Mouse (Mus musculus) intestine, postnatal 0 days (tissue): ENCODE measurements around the gene Arhgef19. TPM values are rescaled to one million over a fixed set of nuclear protein-coding genes. Genes with fewer than 3 reads are reported as not detected.

ENCODE experiments used
- ATAC-seq: fragments of 200-750 bp; cut with Nextera tagmentation; 2 replicates; pipeline ENCODE4 v1.8.0; 2017; ENCODE audit warnings: mild to moderate bottlenecking, moderate TSS enrichment, moderate library complexity
- H3K27ac ChIP-seq: fragments of 300-500 bp; sonication (generic); 2 replicates; pipeline ENCODE4 v1.5.1; 2014; ENCODE audit warnings: mild to moderate bottlenecking, low read depth, low read length, moderate library complexity
- H3K27me3 ChIP-seq: fragments of 300-500 bp; sonication (generic); replicated peaks from 2 replicates; pipeline ENCODE4 v1.6.1; 2014; ENCODE audit warnings: low read length, mixed read lengths; ENCODE audit not compliant: control insufficient read depth, insufficient read depth
- H3K36me3 ChIP-seq: fragments of 300-500 bp; sonication (generic); 2 replicates; pipeline ENCODE4 v1.6.1; 2014; ENCODE audit warnings: mild to moderate bottlenecking, moderate library complexity; ENCODE audit not compliant: control insufficient read depth, insufficient read depth
- H3K4me1 ChIP-seq: fragments of 300-500 bp; sonication (generic); replicated peaks from 2 replicates; pipeline ENCODE4 v1.6.1; 2014; ENCODE audit warnings: antibody characterized with exemption, low read length, mixed read lengths; ENCODE audit not compliant: control insufficient read depth, insufficient read depth
- H3K4me2 ChIP-seq: fragments of 300-500 bp; sonication (generic); replicated peaks from 2 replicates; pipeline ENCODE4 v1.6.1; 2014; ENCODE audit warnings: low read depth, mild to moderate bottlenecking, moderate library complexity
- H3K4me3 ChIP-seq: fragments of 300-500 bp; sonication (generic); 2 replicates; pipeline ENCODE4 v1.5.1; 2014; ENCODE audit warnings: low read depth, low read length
- H3K9ac ChIP-seq: fragments of 300-500 bp; sonication (generic); 2 replicates; pipeline ENCODE4 v1.6.1; 2014; ENCODE audit warnings: mild to moderate bottlenecking, low read depth, low read length
- H3K9me3 ChIP-seq: fragments of 300-500 bp; sonication (generic); 2 replicates; pipeline ENCODE4 v1.6.1; 2016; ENCODE audit warnings: mixed run types; ENCODE audit not compliant: control insufficient read depth
- CTCF ChIP-seq: sonication (generic); IDR thresholded peaks from 2 replicates; pipeline ENCODE4 v1.5.1; 2016; ENCODE audit warnings: low read depth, mild to moderate bottlenecking, control low read depth, antibody characterized with exemption, moderate library complexity
- WGBS: fragments of 180-500 bp; shearing (Covaris S2); extraction: QIAGEN DNeasy Blood & Tissue Kit; methylation state at CpG from one replicate; pipeline ENCODE4 v1.1.7; 2014; 5-methylcytosine and 5-hydroxymethylcytosine counted together
- polyA plus RNA-seq: library from polyadenylated mRNA; unstranded; fragments of >200 nt; fragmentation: Nextera tagmentation; extraction: Ambion mirVana; gene quantifications from 2 replicates; pipeline ENCODE4 v1.2.1, GENCODE M21; 2015

Gene Arhgef19
- polyA plus RNA-seq, 1 experiment from 2014 or later, result 4.5 TPM

DNA sequence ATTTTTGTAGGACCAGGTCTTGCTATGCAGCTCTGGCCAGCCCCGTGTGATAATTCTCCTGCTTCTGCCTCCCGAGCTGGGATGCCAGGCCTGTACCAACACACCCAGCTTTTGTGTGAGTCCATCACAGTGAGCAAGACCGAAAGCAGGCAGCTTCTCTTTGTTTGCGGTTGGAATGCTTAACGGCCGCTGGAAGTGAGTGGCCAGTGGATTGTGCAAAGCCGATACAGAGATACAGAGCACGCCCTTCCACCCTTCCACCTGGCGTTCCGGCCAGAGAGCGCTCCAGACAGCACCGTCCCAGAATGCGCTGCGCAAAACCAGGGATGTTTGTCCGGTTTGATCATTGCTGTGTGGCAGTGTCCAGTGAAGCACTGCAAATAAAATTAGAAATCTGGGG is 40.0 kb downstream of the Arhgef19 start:
- H3K4me1 ChIP-seq, result peaks cover 29% of the 10 kb centered on the region
- ATAC-seq, result no peak
- whole genome bisulfite sequencing, result 55% methylated on average over 15 of the region's 15 CpGs
- H3K9ac ChIP-seq, result no peak overlapping the region
- H3K9me3 ChIP-seq, result no peaks in the 10 kb centered on the region
- no peak overlapping the region; the same call in 1 of the 2 replicates for H3K4me2 ChIP-seq
- no peaks in the 10 kb centered on the region for H3K27me3 ChIP-seq
- H3K4me3 ChIP-seq, result no peak overlapping the region
- no peaks in the 10 kb centered on the region for H3K36me3 ChIP-seq
- no peak overlapping the region for H3K27ac ChIP-seq
- TF ChIP-seq CTCF, result no peak

DNA sequence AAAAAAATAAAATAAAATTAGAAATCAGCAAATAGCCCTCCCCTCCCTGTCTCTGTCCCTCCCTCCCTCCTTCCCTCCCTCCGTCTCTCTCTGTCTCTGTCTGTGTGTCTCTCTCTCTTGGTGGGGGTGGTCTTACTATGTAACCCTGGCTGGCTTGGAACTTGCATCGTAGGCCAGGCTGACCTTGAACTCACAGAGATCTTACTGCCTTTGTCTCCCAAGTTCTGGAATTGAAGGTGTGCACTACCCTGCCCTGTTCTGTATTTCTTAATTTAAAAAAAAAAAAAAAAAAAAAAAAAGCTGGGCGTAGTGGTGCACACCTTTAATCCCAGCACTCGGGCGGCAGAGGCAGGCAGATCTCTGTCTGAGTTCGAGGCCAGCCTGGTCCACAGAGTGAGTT is 40.5 kb downstream of the Arhgef19 start:
- peaks cover 29% of the 10 kb centered on the region for H3K4me1 ChIP-seq
- H3K27ac ChIP-seq, result no peak overlapping the region
- H3K4me2 ChIP-seq, result no peak overlapping the region
- no peaks in the 10 kb centered on the region for H3K36me3 ChIP-seq
- no peak for ATAC-seq
- no peak for TF ChIP-seq CTCF
- H3K9ac ChIP-seq, result no peak overlapping the region
- H3K4me3 ChIP-seq, result no peak overlapping the region
- H3K27me3 ChIP-seq, result no peaks in the 10 kb centered on the region
- no peaks in the 10 kb centered on the region for H3K9me3 ChIP-seq
- WGBS, result 93% methylated on average over 6 of the region's 6 CpGs

- ATAC-seq, result no peak
- 81% methylated on average over 1 of the region's 1 CpGs for WGBS
- Histone ChIP-seq H3K4me3 (no peak overlapping the region), H3K4me1 (peaks cover 29% of the 10 kb centered on the region), H3K27ac (no peak overlapping the region), H3K9ac (no peak overlapping the region), H3K27me3 (no peaks in the 10 kb centered on the region), H3K36me3 (no peaks in the 10 kb centered on the region), H3K9me3 (no peaks in the 10 kb centered on the region), H3K4me2 (no peak overlapping the region)
- no peak for TF ChIP-seq CTCF
Measured at GRCm38 (mm10) chr4:141280471-141280870, 41.2 kb downstream of the Arhgef19 start.

DNA sequence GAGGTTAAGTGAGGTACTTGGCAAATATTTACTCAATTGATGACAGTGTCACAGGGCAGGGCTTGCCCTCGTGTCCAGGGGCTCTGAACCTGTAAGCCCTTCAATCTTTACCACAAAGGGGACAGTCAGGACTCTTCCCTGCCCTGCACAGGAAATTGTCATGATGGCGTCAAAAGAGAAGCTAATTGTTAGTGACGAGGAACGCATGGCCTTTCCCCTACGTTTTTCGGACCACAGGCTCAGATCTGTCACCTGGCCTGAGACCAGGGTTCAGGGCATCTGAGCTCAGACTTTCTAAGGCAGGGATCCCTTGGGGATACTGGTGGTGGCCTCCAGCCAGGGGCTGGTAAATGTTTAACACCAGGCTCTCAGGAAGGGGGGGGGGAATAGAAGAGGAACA is 41.9 kb downstream of the Arhgef19 start:
- peak overlapping the region; percentile 1; the same call in 1 of the 2 replicates for H3K27ac ChIP-seq
- peak; percentile 48 for ATAC-seq
- H3K4me1 ChIP-seq, result peaks cover 29% of the 10 kb centered on the region
- no peak overlapping the region for H3K4me3 ChIP-seq
- H3K9ac ChIP-seq, result no peak overlapping the region
- no peaks in the 10 kb centered on the region for H3K9me3 ChIP-seq
- 11% methylated on average over 6 of the region's 6 CpGs for WGBS
- no peaks in the 10 kb centered on the region for H3K27me3 ChIP-seq
- no peak for TF ChIP-seq CTCF
- no peak overlapping the region for H3K4me2 ChIP-seq
- no peaks in the 10 kb centered on the region for H3K36me3 ChIP-seq

DNA sequence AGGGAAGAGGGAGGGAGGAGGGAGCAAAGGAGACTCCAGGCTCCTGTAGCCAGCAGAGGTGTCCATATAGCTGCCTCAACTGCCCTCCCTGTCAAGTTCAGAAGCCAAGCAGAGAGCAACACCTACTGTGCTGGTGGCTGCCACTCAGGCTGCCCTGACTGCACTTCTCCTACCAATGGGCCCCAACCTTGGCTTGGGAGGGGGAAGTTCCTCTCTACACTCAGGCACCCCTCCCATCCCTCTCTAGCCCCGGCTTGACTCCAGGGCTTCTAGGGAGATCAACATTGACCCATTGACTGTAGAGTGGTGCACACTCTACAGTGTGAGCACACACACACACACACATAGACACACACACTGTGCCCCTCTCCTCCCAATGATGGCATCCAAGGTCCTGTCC is 42.3 kb downstream of the Arhgef19 start:
- WGBS, result 21% methylated on average over 1 of the region's 1 CpGs

GRCm38 (mm10) chr4:141282087-141282486 is 42.8 kb downstream of the Arhgef19 start:
- H3K27me3 ChIP-seq, result no peaks in the 10 kb centered on the region
- no peak overlapping the region for H3K27ac ChIP-seq
- no peak overlapping the region for H3K4me3 ChIP-seq
- H3K36me3 ChIP-seq, result no peaks in the 10 kb centered on the region
- 50% methylated on average over 3 of the region's 3 CpGs for WGBS
- peaks cover 31% of the 10 kb centered on the region for H3K4me1 ChIP-seq
- no peaks in the 10 kb centered on the region for H3K9me3 ChIP-seq
- ATAC-seq, result no peak
- no peak for TF ChIP-seq CTCF
- no peak overlapping the region for H3K9ac ChIP-seq
- H3K4me2 ChIP-seq, result no peak overlapping the region

More for the DNA sequence above, 42.3 kb downstream of the Arhgef19 start:
- Histone ChIP-seq H3K4me3 (no peak overlapping the region), H3K27ac (peak overlapping the region; percentile 1; the same call in 1 of the 2 replicates), H3K4me2 (no peak overlapping the region), H3K9me3 (no peaks in the 10 kb centered on the region), H3K4me1 (peaks cover 30% of the 10 kb centered on the region), H3K36me3 (no peaks in the 10 kb centered on the region), H3K27me3 (no peaks in the 10 kb centered on the region), H3K9ac (no peak overlapping the region)
- TF ChIP-seq CTCF, result no peak
- ATAC-seq, result peak; percentile 7; the same call in 1 of the 2 replicates

DNA sequence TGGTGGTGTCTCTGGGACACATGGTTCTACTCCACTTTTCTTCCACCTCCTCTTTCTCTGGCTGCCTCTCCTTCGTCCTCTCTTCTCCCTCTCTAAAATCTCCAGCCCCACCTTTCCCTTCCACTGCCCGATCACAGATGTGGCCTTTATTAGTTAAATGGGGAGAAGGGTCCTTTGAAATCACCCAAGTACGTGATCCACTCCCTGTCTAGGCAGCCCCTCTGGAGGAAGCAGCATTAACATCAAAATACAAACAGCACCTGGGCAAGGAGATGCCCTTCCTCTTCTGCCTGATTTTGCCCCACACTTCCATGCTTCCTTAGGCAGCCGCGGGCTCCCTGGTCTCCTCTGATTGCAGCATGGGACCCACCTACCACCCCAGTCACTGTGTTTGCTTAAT is 43.3 kb downstream of the Arhgef19 start:
- WGBS, result 61% methylated on average over 5 of the region's 5 CpGs
- H3K9ac ChIP-seq, result no peak overlapping the region

More for the DNA sequence above, 43.3 kb downstream of the Arhgef19 start:
- Histone ChIP-seq H3K27me3 (no peaks in the 10 kb centered on the region), H3K27ac (no peak overlapping the region), H3K4me3 (no peak overlapping the region), H3K4me1 (peaks cover 27% of the 10 kb centered on the region), H3K9me3 (no peaks in the 10 kb centered on the region), H3K36me3 (no peaks in the 10 kb centered on the region), H3K4me2 (no peak overlapping the region)
- ATAC-seq, result no peak
- no peak for TF ChIP-seq CTCF
